Mouse (Mus musculus): ENCODE data around the gene Mrps7. TPM values are rescaled to one million over a fixed set of nuclear protein-coding genes. Genes with fewer than 3 reads are reported as not detected.
A peak's percentile ranks its signal among the peaks of the same experiment; 100 is the strongest.

The Mrps7 gene
- total RNA-seq, 2 experiments from 2014 or later = 49.6 to 59.0 TPM

DNA sequence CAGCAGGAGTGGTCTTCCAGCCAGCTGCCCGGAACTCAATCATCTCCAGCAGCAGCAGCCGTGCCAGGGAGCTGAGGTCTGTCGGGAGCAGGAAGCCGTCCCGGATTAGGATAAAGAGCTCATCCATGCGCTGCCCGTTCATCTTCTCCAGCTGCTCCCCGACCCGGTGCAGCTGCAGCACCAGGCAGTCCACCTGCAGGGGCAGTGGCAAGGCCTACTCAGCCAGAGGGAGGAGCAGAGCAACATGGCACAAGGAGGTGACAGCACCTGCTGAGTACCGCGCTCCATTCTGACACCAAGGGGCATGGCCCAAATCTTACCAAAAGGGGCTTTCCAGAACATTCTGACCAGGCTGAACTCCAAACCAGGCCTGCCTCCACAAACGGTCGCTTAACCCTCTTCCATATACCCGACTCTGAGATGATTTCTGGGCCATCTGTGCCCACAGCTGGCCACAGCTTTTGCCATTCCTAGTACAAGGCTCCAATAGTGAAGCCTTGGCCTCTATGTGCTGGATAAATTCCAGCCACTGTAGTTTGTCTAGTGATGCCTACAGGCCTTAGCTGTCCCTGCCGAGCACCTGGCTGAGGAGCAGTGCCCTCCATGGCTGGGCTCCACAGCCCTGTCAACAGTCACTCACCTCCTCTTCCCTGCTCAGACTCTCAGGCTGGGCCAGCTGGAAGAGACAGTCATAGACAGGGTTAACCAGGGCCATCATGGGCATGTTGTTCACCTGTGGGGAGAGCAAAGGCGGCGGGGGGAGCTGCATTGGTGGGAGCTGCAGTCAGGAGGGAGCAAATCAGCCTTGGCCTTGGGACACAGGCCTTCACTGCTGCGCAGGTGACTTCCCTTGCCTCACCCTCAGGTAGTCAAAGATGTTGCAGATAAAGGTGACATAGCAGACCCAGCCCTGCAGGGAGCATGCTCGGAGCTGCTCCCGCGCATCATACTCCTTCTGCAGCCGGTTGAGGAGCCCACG, 5.0 kb downstream of the Mrps7 start:
- DNase-seq (ENCODE audit: extremely low spot score in 1 of 2, low spot score in 1 of 2) = peak in 1 of 2 experiments; percentile 29

DNA sequence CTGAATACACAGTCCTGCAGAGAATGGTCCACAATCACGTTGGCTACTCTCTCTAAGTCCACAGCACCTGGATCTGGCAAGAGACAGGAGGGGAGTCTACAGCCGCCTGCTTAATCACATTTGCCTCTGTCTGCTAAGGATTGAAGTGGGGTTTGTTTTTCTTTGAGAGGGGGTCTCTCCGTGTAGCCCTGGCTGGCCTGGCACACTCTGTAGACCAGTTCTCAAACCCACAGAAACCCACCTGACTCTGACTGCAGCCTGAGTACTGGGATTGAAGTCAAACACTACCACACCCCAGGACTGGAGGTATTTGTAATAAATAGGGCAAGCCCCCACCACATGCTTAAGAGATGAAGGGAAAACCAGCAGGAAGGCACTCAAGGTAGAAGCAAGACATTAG, 5.9 kb downstream of the Mrps7 start:
- DNase-seq (ENCODE audit: extremely low spot score in 1 of 2, low spot score in 1 of 2) = no peak

DNA sequence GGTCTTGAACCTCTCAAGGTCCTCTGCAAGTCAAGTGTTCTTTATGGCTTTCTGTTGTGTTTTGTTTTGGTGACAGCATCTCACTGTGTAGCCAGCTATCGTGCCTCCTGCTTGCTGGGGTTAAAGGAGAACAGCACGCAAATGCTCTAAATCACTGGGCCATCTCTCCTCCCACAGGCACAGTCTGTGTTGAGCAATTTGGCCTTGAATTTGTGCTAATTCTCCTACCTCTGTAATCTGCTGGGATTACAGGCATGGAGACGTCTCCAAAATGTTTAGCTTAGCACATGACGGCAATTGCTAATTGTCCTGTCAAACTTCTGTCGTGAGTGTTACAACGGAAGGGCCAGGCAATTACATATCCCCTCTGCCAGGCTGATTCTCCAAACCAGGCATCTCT, 7.4 kb downstream of the Mrps7 start:
- DNase-seq (ENCODE audit: extremely low spot score in 1 of 2, low spot score in 1 of 2) = no peak

DNA sequence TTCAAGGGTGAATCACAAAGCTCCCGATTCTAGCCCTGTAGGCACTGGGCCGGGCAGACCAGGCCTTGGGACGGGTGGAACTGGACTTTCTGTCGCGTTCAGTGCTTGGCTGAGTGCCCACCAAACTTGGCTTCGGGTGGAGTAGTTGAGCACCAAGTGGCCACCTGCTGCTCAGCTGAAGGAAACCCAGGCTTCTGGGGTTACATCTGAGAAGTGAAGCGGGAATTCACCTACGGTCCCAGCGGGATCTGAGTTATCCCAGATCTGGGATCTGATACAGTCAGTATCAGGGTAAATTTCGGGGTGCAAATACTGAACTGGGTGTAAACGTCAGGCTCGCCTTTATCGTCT, 8.3 kb downstream of the Mrps7 start:
- peak; percentile 41 to 66 for DNase-seq (ENCODE audit: extremely low spot score in 1 of 2, low spot score in 1 of 2)

DNA sequence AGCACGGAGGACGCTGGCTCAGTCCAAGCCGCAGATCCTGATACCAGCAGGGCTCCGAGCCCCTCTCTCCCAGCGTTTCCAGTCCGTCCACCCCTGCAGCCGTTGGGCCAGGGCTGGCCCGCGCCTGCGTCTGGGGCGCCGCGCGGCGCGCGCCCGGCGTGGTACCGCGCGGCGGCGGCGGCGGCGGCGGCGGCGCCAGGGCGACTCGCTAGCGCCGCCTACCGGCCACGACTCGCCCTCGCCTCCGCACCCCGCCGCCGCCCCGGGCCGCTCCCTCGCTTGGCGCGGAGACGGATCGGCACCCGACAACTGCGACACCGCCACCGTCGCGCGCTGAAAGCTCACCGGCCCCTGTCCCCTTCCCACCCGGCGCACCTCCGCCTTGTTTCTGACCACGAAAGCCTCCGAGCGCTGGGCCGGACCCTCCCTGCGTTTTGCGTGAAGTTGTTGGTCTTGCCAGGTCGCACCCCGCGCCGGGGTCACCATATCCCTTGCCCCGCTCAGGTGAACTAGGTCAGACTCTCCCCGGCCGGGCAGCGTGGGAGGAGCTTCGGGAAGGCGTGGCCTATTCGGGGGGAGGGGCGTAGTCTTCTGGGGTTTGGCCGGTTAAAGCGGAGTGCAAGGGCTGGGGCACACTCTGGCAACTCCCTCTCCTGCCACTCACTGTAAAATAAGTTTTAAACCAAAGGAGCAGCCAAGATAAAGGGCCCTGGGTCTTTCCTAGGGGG, 8.8 kb downstream of the Mrps7 start, which contains the start of gene Mif4gd:
Mif4gd (minus strand) TSS at position 560 of the 728 bp plus-strand sequence.
- DNase-seq (ENCODE audit: extremely low spot score in 1 of 2, low spot score in 1 of 2) = peak; percentile 61 to 68

DNA sequence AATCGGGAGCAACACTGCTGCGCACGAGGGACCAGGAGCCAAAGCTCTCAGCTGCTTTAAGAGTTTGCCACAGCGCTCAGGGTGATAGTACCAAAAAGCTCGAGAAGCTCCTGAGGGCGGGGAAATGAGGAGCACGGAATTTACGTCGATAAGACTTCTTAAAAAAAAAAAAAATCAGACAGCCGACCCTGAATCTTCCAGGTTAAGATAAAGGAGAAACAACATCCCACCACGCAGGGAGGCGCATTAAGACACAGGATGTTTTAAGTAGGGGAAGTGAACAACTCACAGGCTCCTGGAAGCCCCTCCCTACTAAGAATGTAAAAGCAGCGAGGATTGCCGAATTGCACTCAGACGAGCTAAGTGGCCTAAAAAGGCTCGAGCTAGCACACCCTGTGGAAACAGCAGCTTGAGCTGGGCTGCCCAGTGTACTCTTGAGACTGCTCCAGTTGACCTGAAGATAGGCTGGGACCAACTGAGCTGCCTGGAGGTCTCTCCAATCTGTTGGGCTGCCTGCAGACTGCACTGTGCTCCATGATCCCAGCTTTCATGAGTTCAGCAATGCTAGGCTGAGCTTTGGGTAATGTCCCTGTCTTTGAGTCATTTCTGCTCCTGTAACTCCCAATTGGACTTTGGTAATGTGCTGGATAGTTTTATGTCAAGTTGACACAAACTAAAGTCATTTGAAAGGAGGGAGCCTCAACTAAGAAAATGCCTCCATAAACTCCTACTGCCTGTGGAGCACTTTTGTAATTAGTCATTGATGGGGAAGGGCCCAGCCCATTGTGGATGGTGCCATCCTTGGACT, 9.6 kb downstream of the Mrps7 start:
- no peak for DNase-seq (ENCODE audit: extremely low spot score in 1 of 2, low spot score in 1 of 2)

DNA sequence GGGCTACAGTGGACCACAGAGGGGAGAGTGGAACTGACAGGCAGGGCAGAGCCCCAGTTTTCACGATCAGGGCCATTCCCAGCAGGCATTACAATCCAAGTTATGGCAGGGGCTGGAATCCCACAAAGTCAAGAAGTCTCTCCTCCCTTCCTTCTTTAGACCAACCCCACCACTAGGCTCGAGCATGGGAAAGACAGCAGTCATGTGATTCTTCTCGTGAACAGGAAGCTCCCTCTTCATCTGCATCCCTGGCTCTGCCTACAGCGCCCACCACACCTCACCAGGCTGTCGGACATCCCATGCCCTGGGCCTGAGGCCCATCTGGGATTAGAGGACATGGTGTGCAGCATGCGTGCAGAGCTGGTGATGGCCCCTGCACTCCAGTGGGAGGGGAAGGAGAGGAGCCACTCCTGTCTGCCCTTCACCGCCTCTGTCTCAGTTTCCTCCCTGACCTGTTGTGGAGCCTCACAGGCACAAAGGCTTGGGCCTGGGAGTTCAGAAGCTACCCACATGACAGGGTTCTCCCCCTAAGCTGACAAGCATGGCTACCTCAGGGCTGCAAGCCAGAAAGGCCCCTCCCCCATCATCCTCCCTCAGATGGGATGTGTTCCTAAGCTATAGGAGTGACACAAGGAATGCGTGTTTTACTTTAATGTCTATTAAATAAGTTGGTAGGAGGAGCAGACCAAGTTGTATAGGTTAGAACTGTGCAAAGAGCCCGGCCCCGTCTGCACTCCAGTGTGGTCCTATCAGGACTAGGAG, 10.8 kb downstream of the Mrps7 start:
- DNase-seq (ENCODE audit: extremely low spot score in 1 of 2, low spot score in 1 of 2) = no peak

DNA sequence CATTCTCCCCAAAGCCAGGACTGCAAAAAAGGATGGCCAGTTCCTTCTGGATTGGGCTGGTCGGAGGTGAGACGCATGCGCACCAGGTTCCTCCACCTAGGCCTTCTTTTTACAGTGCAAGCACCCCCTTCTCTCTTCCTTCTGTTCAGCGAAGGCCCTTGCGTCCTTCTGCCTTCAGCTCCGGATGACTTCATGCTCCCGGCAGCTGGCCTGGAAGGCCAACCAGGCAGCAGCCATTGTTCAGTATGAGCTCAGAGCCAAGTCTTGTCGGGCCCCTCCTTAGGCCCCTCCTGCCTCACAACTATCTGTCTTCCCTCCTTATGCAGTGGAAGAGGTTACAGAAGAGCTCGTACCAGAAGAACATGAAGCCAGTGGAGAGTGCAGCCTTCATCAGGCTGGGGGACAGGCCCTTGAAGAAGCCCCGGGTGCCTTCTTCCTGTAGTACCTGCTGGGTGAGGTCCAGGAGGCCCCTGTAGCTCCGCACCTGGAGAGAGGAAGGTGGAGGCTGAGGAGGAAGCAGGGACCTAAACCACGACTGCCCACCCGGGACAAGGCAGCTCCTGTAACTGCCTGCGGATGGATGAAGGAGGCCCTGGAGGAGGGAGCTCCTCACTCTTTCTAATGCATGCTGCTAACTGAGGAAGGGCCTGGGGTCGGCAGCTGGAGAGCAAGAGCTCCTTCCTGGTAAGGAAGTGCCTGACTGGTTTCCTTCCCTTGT, 11.5 kb downstream of the Mrps7 start:
- DNase-seq (ENCODE audit: extremely low spot score in 1 of 2, low spot score in 1 of 2) = no peak

DNA sequence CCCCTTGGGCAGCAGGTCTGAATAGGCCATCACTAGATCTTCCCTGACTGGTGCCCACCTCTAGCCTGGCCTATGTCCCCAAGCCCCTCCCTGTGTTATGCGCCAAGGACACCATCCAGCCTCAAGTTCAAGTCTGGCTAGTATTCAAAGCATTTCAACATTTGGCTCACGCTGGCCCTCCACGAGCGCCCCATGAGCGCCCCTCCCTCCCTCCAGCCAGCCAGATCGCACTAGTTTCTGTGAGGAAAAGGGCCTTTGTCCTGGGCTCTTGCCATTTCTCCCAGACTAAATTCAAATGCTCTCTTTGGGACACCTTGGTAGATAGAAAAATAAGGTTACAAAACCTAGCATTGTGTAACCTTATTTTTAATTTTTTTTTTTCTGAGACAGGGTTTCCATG, 12.2 kb downstream of the Mrps7 start:
- DNase-seq (ENCODE audit: extremely low spot score in 1 of 2, low spot score in 1 of 2) = no peak

DNA sequence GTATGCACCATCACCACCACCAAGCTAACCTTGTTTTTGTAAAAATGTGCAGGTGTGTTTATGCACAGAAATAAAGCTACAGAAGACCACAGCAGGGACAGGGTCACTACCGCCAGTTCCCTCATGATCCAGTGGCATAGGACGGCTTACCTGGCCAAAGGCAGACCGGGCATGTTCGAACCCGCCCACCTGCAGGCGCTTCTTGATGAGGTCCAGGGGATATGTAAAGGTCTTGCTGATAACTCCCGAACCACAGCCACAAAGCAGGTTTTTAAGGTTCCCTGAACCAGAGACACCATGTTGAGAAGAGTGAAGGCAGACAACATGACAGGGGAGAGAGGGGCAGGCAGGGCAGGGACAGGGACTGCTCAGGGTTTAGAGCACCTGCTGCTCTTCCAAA, 12.6 kb downstream of the Mrps7 start:
- no peak for DNase-seq (ENCODE audit: extremely low spot score in 1 of 2, low spot score in 1 of 2)

DNA sequence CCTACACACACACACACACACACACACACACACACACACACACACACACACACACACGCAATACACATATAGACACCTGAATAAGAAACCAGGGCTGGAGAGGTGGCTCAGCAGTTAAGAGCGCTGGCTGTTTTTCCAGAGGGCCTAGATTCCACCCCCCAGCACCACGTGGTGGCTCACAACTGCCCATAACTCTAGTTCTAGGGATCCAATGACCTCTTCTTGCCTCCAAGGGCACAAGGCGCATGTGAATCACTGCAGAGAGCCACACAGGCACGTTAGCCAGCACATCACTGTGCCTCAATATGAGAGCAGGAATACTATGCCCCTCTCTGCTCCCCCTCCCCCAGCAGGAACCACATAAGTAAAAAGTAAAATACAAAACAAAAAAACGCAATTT, 13.2 kb downstream of the Mrps7 start:
- no peak for DNase-seq (ENCODE audit: extremely low spot score in 1 of 2, low spot score in 1 of 2)

DNA sequence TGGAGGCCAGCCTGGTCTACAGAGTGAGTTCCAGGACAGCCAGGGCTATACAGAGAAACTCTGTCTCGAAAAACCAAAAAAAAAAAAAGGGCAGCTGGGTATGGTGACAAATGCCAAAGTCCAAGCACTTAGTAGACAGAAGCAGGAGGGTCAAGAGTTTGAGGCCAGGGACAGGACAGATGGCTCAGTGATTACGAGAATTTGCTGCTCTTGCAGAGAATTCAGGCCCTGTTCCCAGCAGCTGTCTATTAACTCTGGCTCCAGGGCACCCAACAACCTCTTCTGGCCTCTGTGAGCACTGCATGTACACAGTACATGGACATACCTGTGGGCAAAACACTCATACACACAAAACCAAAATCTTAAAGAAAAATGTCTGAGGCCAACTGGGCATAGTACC, 14.3 kb downstream of the Mrps7 start:
- DNase-seq (ENCODE audit: extremely low spot score in 1 of 2, low spot score in 1 of 2) = no peak

DNA sequence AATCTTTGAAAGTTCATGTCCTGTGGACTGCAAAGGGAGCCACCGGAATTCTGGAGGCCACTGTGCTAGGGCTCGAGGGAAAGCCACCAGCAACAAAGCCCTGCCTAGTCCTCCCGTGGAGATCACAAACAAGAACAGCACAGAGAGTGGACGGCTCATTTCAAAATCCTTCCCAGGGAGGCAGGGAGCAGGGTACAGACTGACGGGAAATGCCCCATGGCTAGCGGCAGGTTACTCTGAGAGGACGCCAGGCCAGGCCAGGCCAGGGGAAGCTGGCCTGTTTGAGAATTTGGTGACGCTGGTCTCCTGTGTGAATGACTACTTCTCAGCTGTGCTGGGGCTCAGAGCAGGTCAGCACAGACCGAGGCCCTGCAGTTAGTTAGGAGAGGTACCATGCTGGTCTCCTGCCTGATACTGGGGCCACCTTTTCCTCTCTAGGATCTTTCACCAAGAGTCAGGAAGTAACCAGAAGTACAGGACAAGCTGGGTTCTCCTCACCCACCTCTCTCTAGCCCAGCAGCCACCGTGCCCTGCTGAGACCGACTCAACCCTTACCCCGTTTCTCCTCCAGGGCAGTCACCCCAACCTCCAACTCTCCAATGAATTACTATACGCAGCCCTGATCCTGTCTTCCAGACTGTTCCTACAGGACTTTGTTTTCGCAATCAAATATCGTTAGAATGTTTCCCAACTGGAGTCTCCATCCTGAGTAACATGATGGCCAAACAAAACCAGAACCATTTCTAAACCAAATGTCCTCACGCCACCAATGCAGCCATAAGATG, 15.2 kb downstream of the Mrps7 start:
- DNase-seq (ENCODE audit: extremely low spot score in 1 of 2, low spot score in 1 of 2) = no peak

DNA sequence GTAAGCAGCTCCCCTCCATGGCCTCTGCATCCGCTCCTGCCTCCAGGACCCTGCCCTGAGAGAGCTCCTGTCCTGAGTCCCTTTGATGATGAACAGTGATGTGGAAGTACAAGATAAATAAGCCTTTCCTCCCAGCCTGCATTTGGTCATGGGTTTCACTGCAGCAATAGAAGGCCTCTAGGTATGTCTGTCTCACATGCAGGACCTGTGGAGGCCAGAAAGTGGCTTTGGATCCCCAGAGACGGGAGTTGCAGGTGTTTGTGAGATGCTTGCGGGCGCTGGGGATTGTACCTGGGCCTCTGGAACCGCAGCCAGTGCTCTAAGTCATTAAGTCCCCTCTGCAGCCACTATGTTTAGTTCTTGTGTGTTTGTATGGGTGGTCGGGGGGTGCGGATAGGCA, 16.2 kb downstream of the Mrps7 start:
- no peak for DNase-seq (ENCODE audit: extremely low spot score in 1 of 2, low spot score in 1 of 2)

DNA sequence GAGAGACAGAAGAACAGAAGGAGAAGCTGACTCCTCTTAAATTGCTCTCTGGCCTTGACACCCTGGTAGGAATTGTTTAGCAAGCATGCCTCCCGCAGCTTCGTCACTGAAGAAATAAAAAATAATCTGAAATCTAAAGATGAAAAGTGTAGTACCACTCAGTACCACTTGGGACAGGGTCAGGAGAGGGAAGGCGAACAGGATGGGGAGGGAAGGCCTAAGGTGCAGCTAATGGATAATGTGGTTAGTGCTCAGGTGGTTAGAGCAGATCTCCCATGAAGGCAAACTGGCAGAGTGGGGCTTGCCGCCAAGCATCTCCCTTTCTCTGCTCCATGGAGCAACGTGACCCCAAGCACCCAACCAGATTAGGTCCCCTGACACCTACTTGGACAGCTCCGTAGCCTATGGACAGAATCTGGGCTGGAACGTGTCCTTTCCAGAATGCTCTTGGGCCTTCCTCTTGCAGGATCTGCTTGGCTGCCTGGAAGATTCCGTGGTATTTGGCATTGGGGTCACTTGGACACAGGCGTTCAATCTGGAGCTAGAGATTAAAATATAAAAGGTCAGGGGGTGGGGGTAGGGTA, 19.9 kb downstream of the Mrps7 start:
- DNase-seq (ENCODE audit: extremely low spot score in 1 of 2, low spot score in 1 of 2) = no peak

DNA sequence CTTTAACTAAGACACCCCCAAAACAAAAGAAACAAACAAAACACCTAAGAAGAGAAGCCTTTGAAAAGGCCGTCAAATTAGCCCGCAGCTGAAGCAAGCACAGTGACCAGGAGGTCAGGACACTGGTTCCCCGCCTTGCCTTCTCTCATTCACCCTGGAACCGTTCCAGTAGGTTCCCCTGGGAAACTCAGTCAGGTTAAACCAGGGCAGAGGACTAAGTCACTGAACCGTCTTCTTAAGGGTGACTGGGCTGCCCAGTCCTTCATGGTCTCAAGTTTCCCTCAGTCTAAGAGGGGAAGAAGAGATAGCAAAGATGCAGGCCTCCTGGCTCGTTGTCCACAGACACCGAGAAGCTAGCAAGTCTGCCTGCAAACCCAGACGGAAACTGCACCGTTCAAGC, 22.2 kb downstream of the Mrps7 start:
- DNase-seq (ENCODE audit: extremely low spot score in 1 of 2, low spot score in 1 of 2) = no peak

DNA sequence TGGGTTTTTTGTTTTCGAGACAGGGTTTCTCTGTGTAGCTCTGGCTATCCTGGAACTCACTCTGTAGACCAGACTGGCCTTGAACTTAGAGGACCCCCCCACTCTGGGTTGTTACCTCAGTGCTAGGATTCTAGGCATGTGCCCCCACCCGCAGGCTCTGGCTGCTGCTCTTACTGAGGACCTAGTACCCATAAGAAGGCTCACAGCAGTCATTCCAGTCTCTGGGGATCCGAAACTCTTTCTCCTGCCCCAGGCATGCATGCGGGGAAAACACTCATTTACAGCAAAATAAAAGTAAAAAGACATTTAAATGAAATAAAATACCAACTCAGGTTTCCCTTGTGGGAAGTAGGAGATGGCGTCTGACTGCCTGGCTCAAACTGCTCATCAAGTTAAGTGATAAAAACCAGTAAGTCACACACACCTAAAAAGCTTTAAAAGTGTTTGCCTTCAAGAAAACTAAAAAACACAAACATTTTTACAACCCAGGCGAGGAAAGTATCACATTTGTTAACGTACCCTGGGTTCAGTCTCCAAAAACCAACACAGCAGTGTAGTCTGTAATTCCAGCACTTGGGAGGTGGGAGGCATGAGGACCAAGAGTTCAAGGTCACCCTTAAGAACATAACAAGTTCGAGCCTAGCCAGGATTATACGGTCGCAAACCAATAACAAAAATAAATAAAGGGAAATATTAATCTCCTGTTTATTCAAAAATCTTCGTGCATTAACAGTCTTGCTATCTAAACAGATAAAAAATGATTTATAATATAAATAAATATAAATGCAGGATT, 23.3 kb downstream of the Mrps7 start:
- no peak for DNase-seq (ENCODE audit: extremely low spot score in 1 of 2, low spot score in 1 of 2)
